In the genomic region with DNA sequence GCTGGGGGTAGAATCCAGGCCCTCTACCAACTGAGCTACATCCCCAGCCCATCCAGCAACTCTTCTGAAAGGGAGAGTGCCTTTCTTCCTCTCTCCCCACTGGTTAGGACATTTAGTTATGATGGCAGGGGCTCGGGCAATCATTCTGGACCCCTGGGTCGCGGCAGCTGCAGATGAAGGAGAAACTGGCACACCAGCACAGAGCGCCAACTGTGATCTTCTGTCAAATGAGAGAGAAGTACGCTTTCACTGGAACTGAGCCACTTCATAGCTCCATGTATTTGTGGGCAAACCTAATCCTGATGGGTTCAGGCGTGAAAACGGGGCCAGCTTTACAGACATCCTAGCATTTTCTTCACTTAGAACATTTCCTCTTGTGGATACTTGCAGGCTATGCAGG, we compare ENCODE assay signal across 24 mouse cellular contexts.
A peak's percentile ranks its signal among the peaks of the same experiment; 100 is the strongest.
DNase-seq lines count a peak whose midpoint lies in the region; ATAC-seq and TF ChIP-seq lines count a peak whose summit lies in the region.
"Had no signal": no experiment of that assay in that cellular context is flagged by ENCODE, and none has a peak within 500 bp of the region (broad histone marks: within the 10 kb centered on the region; RNA-seq: fewer than 3 reads in every experiment).

No protein-coding gene starts in this region.

- peak overlapping the region; percentile 41; the same call in 1 of the 2 replicates for H3K27ac ChIP-seq in hindbrain, postnatal 0 days
- H3K27ac ChIP-seq in hindbrain, embryonic 11.5 days (ENCODE audit: low read depth, low read length), result no peak overlapping the region
- H3K27ac ChIP-seq: forebrain, embryonic 12.5 days; heart, embryonic 15.5 days; limb, embryonic 15.5 days; liver, embryonic 14.5 days had no signal

- no peak overlapping the region for H3K4me2 ChIP-seq in hindbrain, postnatal 0 days (ENCODE audit: low read depth, low read length)
- no peak overlapping the region for H3K4me2 ChIP-seq in hindbrain, embryonic 11.5 days (replicated peaks; ENCODE audit: low read depth, low read length)
- H3K4me2 ChIP-seq: forebrain, embryonic 12.5 days; heart, embryonic 15.5 days; limb, embryonic 15.5 days; lung, embryonic 14.5 days had no signal

- no peaks in the 10 kb centered on the region for H3K36me3 ChIP-seq in hindbrain, postnatal 0 days (ENCODE audit: insufficient read depth, low read length)
- H3K36me3 ChIP-seq in hindbrain, embryonic 11.5 days (ENCODE audit: control insufficient read depth, insufficient read depth, low read length), result no peaks in the 10 kb centered on the region
- H3K36me3 ChIP-seq: forebrain, embryonic 12.5 days; heart, embryonic 15.5 days; limb, embryonic 15.5 days had no signal

- 60% methylated on average over 7 of the region's 7 CpGs for WGBS in hindbrain, postnatal 0 days
- WGBS in hindbrain, embryonic 11.5 days, result 97% methylated on average over 7 of the region's 7 CpGs

- ATAC-seq in cerebellum, adult (ENCODE audit: insufficient number of reproducible peaks, low FRiP score, low TSS enrichment), result no peak
- ATAC-seq in hindbrain, postnatal 0 days, result peak; percentile 35; the same call in 1 of the 2 replicates
- no peak for ATAC-seq in hindbrain, embryonic 11.5 days (ENCODE audit: low FRiP score)
- ATAC-seq: inflammation-experienced regulatory T-cells, adult 6 months had no signal

- TF ChIP-seq CTCF in hindbrain, postnatal 0 days (IDR thresholded peaks at IDR 0.05; ENCODE audit: low read depth), result no peak

- H3K4me1 ChIP-seq in hindbrain, postnatal 0 days (ENCODE audit: insufficient read depth, low read length), result no peaks in the 10 kb centered on the region
- no peaks in the 10 kb centered on the region for H3K4me1 ChIP-seq in hindbrain, embryonic 11.5 days (replicated peaks; ENCODE audit: control insufficient read depth, insufficient read depth, low read length)
- H3K4me1 ChIP-seq: forebrain, embryonic 12.5 days; limb, embryonic 15.5 days had no signal

- H3K4me3 ChIP-seq in hindbrain, postnatal 0 days (ENCODE audit: low read length), result no peak overlapping the region
- no peak overlapping the region for H3K4me3 ChIP-seq in hindbrain, embryonic 11.5 days (ENCODE audit: low read depth, low read length)
- H3K4me3 ChIP-seq: forebrain, embryonic 12.5 days; heart, embryonic 15.5 days; limb, embryonic 15.5 days; megakaryocyte, embryonic 14.5 days had no signal

- no peaks in the 10 kb centered on the region for H3K9me3 ChIP-seq in hindbrain, postnatal 0 days (ENCODE audit: low read length)
- no peaks in the 10 kb centered on the region for H3K9me3 ChIP-seq in hindbrain, embryonic 11.5 days (ENCODE audit: control insufficient read depth, low read length)
- H3K9me3 ChIP-seq: forebrain, embryonic 12.5 days; heart, embryonic 15.5 days; limb, embryonic 15.5 days; megakaryocyte, embryonic 14.5 days had no signal

- H3K9ac ChIP-seq in hindbrain, postnatal 0 days (replicated peaks; ENCODE audit: low read length), result no peak overlapping the region
- H3K9ac ChIP-seq in hindbrain, embryonic 11.5 days (ENCODE audit: low read depth, low read length), result no peak overlapping the region
- H3K9ac ChIP-seq: forebrain, embryonic 12.5 days; heart, embryonic 15.5 days; limb, embryonic 15.5 days; liver, embryonic 14.5 days; lung, embryonic 14.5 days had no signal

- H3K27me3 ChIP-seq in hindbrain, postnatal 0 days (ENCODE audit: insufficient read depth, low read length), result no peaks in the 10 kb centered on the region
- H3K27me3 ChIP-seq in hindbrain, embryonic 11.5 days (ENCODE audit: control insufficient read depth, insufficient read depth, low read length), result no peaks in the 10 kb centered on the region
- H3K27me3 ChIP-seq: forebrain, embryonic 12.5 days; heart, embryonic 15.5 days; limb, embryonic 15.5 days; megakaryocyte, embryonic 14.5 days had no signal

- DNase-seq in cerebellum, adult 18-20 months, result peak; percentile 39 to 47
- DNase-seq in hindbrain, postnatal 0 days (ENCODE audit: low spot score), result peak; percentile 71
- DNase-seq in hindbrain, embryonic 11.5 days (ENCODE audit: low spot score), result no peak
- peak; percentile 43 for DNase-seq in cerebellum, adult 8-10 months
- DNase-seq in cerebellum, postnatal 36 days, result peak; percentile 23 to 33
- no peak for DNase-seq in right cerebral cortex, postnatal 4 days
- DNase-seq: adrenal gland, postnatal 14 days; gastrocnemius, postnatal 36 days; heart, postnatal 4 days; kidney, adult 18-20 months; kidney, postnatal 4 days; lung, embryonic 14.5 days; lung, postnatal 36 days; midbrain, embryonic 14.5 days; right cerebral cortex, adult 18-20 months; thymus, adult 18-20 months; thymus, postnatal 4 days had no signal

Comparison
In these comparisons a context has a peak if more than half of its experiments do, and no peak if none do; other contexts are left out.
1. DNase-seq: peak in cerebellum, adult 18-20 months (2 of 2), hindbrain, postnatal 0 days (single experiment), cerebellum, adult 8-10 months (single experiment) and cerebellum, postnatal 36 days (2 of 2); none in hindbrain, embryonic 11.5 days (single experiment) and right cerebral cortex, postnatal 4 days (single experiment).